Mouse (Mus musculus) liver, embryonic 14.5 days (tissue): ENCODE data around the gene Olfr544. TPM values are rescaled to one million over a fixed set of nuclear protein-coding genes. Genes with fewer than 3 reads are reported as not detected.

Experiments used
- ATAC-seq: fragments of 200-750 bp; cut with Nextera tagmentation; 2 replicates; pipeline ENCODE4 v1.8.0; 2017; ENCODE audit warnings: moderate number of reproducible peaks, mild to moderate bottlenecking, moderate library complexity; ENCODE audit not compliant: insufficient read depth
- DNase-seq, 3 experiments: peaks; one replicate each; pipeline ENCODE4 v3.0.0-alpha.2; 2012 to 2013; ENCODE audit warnings: low read depth in 3 of 3, low spot score in 3 of 3
- H3K27ac ChIP-seq: fragments of 300-500 bp; sonication (generic); 2 replicates; pipeline ENCODE4 v1.5.1; 2014; ENCODE audit warnings: moderate library complexity, mild to moderate bottlenecking, control low read depth, inconsistent platforms
- H3K27me3 ChIP-seq: fragments of 300-500 bp; sonication (generic); 2 replicates; pipeline ENCODE4 v1.6.1; 2014; ENCODE audit warnings: mild to moderate bottlenecking, low read length, moderate library complexity; ENCODE audit not compliant: control insufficient read depth, insufficient read depth
- H3K36me3 ChIP-seq: fragments of 300-500 bp; sonication (generic); replicated peaks from 2 replicates; pipeline ENCODE4 v1.6.1; 2014; ENCODE audit warnings: low read depth; ENCODE audit not compliant: control insufficient read depth, insufficient read depth
- H3K4me1 ChIP-seq, 2 experiments: fragments of 200-500 bp in 1 of 2; fragments of 300-500 bp in 1 of 2; sonication (generic) in 1 of 2; replicated peaks; 2 replicates each; pipeline ENCODE4 v1.6.1; 2012 to 2014; ENCODE audit warnings: antibody characterized with exemption in 1 of 2, inconsistent platforms in 1 of 2, low read length in 1 of 2; ENCODE audit not compliant: control insufficient read depth in 2 of 2, insufficient read depth in 2 of 2
- H3K4me2 ChIP-seq: fragments of 300-500 bp; sonication (generic); 2 replicates; pipeline ENCODE4 v1.6.1; 2014; ENCODE audit warnings: low read depth, mild to moderate bottlenecking, control low read depth, moderate library complexity
- H3K4me3 ChIP-seq, 2 experiments: fragments of 200-500 bp in 1 of 2; fragments of 300-500 bp in 1 of 2; sonication (generic) in 1 of 2; 2 replicates each; pipeline ENCODE4 v1.5.1; 2012 to 2014; ENCODE audit warnings: low read depth in 2 of 2, low read length in 2 of 2, mild to moderate bottlenecking in 2 of 2, control low read depth in 1 of 2, inconsistent platforms in 1 of 2, moderate library complexity in 1 of 2; ENCODE audit not compliant: insufficient read depth in 1 of 2
- H3K9ac ChIP-seq: fragments of 300-500 bp; sonication (generic); replicated peaks from 2 replicates; pipeline ENCODE4 v1.6.1; 2014; ENCODE audit warnings: mild to moderate bottlenecking, control low read depth, moderate library complexity
- H3K9me3 ChIP-seq: fragments of 300-500 bp; sonication (generic); 2 replicates; pipeline ENCODE4 v1.6.1; 2016; ENCODE audit warnings: low read length, mixed read lengths; ENCODE audit not compliant: control insufficient read depth
- CTCF ChIP-seq: IDR thresholded peaks from 2 replicates; pipeline ENCODE4 v1.5.1; 2016; ENCODE audit warnings: antibody characterized with exemption, low read depth, control low read depth
- EP300 ChIP-seq: IDR thresholded peaks from 2 replicates; pipeline ENCODE4 v1.6.1; 2016; ENCODE audit warnings: antibody characterized with exemption, low read depth
- WGBS: fragments of 180-500 bp; shearing (Covaris S2); extraction: QIAGEN DNeasy Blood & Tissue Kit; methylation state at CpG from one replicate; pipeline ENCODE4 v1.1.7; 2014; ENCODE audit not compliant: insufficient replicate concordance; 5-methylcytosine and 5-hydroxymethylcytosine counted together
- polyA plus RNA-seq, 2 experiments: library from polyadenylated mRNA; depleted of rRNA in 1 of 2; stranded (reverse) in 1 of 2; unstranded in 1 of 2; fragments of >200 nt; fragmentation: Nextera tagmentation in 1 of 2; extraction: Ambion mirVana in 1 of 2; gene quantifications; 2 replicates each; pipeline versions ENCODE4 v1.2.1 to v1.2.3; 2012 to 2014

Olfr544 gene
- polyA plus RNA-seq, 2 experiments = 0.17 TPM; not detected in 1

- no peak for ATAC-seq
- DNase-seq = no peak
- H3K4me2 ChIP-seq = no peak overlapping the region
- no peaks in the 10 kb centered on the region for H3K9me3 ChIP-seq
- H3K4me3 ChIP-seq = no peak overlapping the region
- no peaks in the 10 kb centered on the region for H3K36me3 ChIP-seq
- WGBS = 5% methylated on average over 4 of the region's 4 CpGs
- H3K27ac ChIP-seq = no peak overlapping the region
- TF ChIP-seq CTCF (no peak), EP300 (no peak)
- H3K9ac ChIP-seq = no peak overlapping the region
- H3K4me1 ChIP-seq = peaks cover 0 to 4% of the 10 kb centered on the region in 2 experiments; a peak in 1 of 4 replicates
- no peaks in the 10 kb centered on the region; the same call in 1 of the 2 replicates for H3K27me3 ChIP-seq
Observed at GRCm38 (mm10) chr7:102514144-102514543, 26.0 kb upstream of the Olfr544 start.

- no peaks in the 10 kb centered on the region; the same call in 1 of the 2 replicates for H3K27me3 ChIP-seq
- WGBS = 2% methylated on average over 54 of the region's 54 CpGs
- peak overlapping the region; percentile 69 for H3K4me2 ChIP-seq
- TF ChIP-seq EP300 (no peak), CTCF (peak; percentile 80)
- peaks cover 0 to 4% of the 10 kb centered on the region in 2 experiments; a peak in 1 of 4 replicates for H3K4me1 ChIP-seq
- ATAC-seq (peak; percentile 77), DNase-seq (peak; percentile 22 to 33 (median 30))
- H3K36me3 ChIP-seq = no peaks in the 10 kb centered on the region
- H3K9ac ChIP-seq = peak overlapping the region; percentile 23
- peak overlapping the region; percentile 20 to 44; a peak in 3 of 4 replicates for H3K4me3 ChIP-seq
- H3K9me3 ChIP-seq = no peaks in the 10 kb centered on the region
- no peak overlapping the region for H3K27ac ChIP-seq
Observed at GRCm38 (mm10) chr7:102512814-102513435, 24.8 kb upstream of the Olfr544 start.

GRCm38 (mm10) chr7:102511927-102512326 is 23.8 kb upstream of the Olfr544 start:
- peaks cover 0 to 4% of the 10 kb centered on the region in 2 experiments; a peak in 1 of 4 replicates for H3K4me1 ChIP-seq
- no peak overlapping the region for H3K9ac ChIP-seq
- H3K4me2 ChIP-seq = no peak overlapping the region
- WGBS = 59% methylated on average over 10 of the region's 10 CpGs
- ATAC-seq (no peak), DNase-seq (no peak)
- H3K9me3 ChIP-seq = no peaks in the 10 kb centered on the region
- H3K36me3 ChIP-seq = no peaks in the 10 kb centered on the region
- TF ChIP-seq CTCF (no peak), EP300 (no peak)
- H3K27me3 ChIP-seq = no peaks in the 10 kb centered on the region; the same call in 1 of the 2 replicates
- H3K27ac ChIP-seq = no peak overlapping the region
- no peak overlapping the region for H3K4me3 ChIP-seq

- H3K36me3 ChIP-seq = no peaks in the 10 kb centered on the region
- TF ChIP-seq EP300 (no peak), CTCF (no peak)
Observed at GRCm38 (mm10) chr7:102509726-102510125, 21.6 kb upstream of the Olfr544 start.

GRCm38 (mm10) chr7:102508666-102509065 is 20.6 kb upstream of the Olfr544 start:
- no peak overlapping the region for H3K9ac ChIP-seq
- H3K4me2 ChIP-seq = no peak overlapping the region
- ATAC-seq (no peak), DNase-seq (no peak)
- H3K9me3 ChIP-seq = no peaks in the 10 kb centered on the region
- H3K27me3 ChIP-seq = no peaks in the 10 kb centered on the region; the same call in 1 of the 2 replicates
- peaks cover 0 to 2% of the 10 kb centered on the region in 2 experiments; a peak in 1 of 4 replicates for H3K4me1 ChIP-seq
- WGBS = 70% methylated on average over 6 of the region's 6 CpGs
- no peak for TF ChIP-seq EP300
- no peak for TF ChIP-seq CTCF
- H3K4me3 ChIP-seq = no peak overlapping the region
- H3K36me3 ChIP-seq = no peaks in the 10 kb centered on the region
- H3K27ac ChIP-seq = no peak overlapping the region

More at GRCm38 (mm10) chr7:102509726-102510125, 21.6 kb upstream of the Olfr544 start:
- Histone ChIP-seq H3K4me2 (no peak overlapping the region), H3K27me3 (no peaks in the 10 kb centered on the region; the same call in 1 of the 2 replicates), H3K9ac (no peak overlapping the region), H3K9me3 (no peaks in the 10 kb centered on the region), H3K4me3 (no peak overlapping the region), H3K27ac (no peak overlapping the region), H3K4me1 (peaks cover 0 to 4% of the 10 kb centered on the region in 2 experiments; a peak in 1 of 4 replicates)
- DNase-seq (no peak), ATAC-seq (no peak)
- 59% methylated on average over 7 of the region's 7 CpGs for WGBS
